In the genomic region with DNA sequence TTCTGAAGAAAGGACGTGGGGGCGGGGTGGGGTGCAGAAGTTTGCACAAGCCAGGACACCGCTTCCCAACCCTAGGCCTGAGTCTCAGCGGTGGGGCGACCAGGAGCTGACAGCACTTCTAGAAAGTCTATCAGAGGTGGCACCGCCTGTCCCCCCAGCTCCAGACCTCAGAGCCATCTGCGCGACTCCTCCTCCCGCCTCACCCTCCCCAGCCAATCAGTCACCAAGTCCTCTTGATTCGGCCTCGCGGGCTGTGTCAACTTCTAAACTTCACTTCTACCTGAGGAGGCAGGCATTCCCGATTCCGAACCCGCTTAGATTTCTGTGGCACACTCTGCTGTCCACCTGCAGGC, we compare ENCODE assay signal across 8 mouse cellular contexts. TPM values are rescaled to one million over a fixed set of nuclear protein-coding genes. Genes with fewer than 3 reads are reported as not detected.
A peak's percentile ranks its signal among the peaks of the same experiment; 100 is the strongest.
DNase-seq lines count a peak whose midpoint lies in the region; ATAC-seq and TF ChIP-seq lines count a peak whose summit lies in the region.

No protein-coding gene starts in this region.

- peak; percentile 71 for DNase-seq in 416B (ENCODE audit: low read depth)
- DNase-seq in T-cell, adult 2 months (ENCODE audit: low spot score) = peak; percentile 24
- DNase-seq in cerebellum, postnatal 36 days = peak; percentile 55 to 63
- DNase-seq in gastrocnemius, postnatal 36 days = peak; percentile 51 to 54
- DNase-seq in intestine, embryonic 14.5 days (ENCODE audit: low spot score) = no peak
- peak; percentile 77 for DNase-seq in liver, postnatal 0 days
- DNase-seq in thymus, postnatal 36 days = peak; percentile 42 to 63

- peaks cover 30% of the 10 kb centered on the region for H3K4me1 ChIP-seq in intestine, embryonic 14.5 days (replicated peaks; ENCODE audit: control insufficient read depth, insufficient read depth, low read length)
- H3K4me1 ChIP-seq in liver, postnatal 0 days (ENCODE audit: insufficient read depth) = peaks cover 26% of the 10 kb centered on the region
- peaks cover 43% of the 10 kb centered on the region for H3K4me1 ChIP-seq in neural tube, embryonic 12.5 days

- no peaks in the 10 kb centered on the region for H3K9me3 ChIP-seq in intestine, embryonic 14.5 days (ENCODE audit: control insufficient read depth, low read length)
- no peaks in the 10 kb centered on the region for H3K9me3 ChIP-seq in liver, postnatal 0 days (ENCODE audit: low read length)
- H3K9me3 ChIP-seq in neural tube, embryonic 12.5 days = no peaks in the 10 kb centered on the region

- intact Hi-C loops in gastrocnemius, postnatal 36 days (cut with DNase I) = no loop called here

- ATAC-seq in intestine, embryonic 14.5 days (replicated peaks; ENCODE audit: low FRiP score, low TSS enrichment, low read depth) = peak; percentile 71
- peak; percentile 57 for ATAC-seq in liver, postnatal 0 days
- ATAC-seq in neural tube, embryonic 12.5 days (ENCODE audit: low FRiP score, low read depth) = peak; percentile 57

- peak overlapping the region; percentile 92 for H3K4me3 ChIP-seq in intestine, embryonic 14.5 days (ENCODE audit: low read depth, low read length)
- H3K4me3 ChIP-seq in liver, postnatal 0 days (ENCODE audit: low read depth, low read length) = peak overlapping the region; percentile 64
- H3K4me3 ChIP-seq in neural tube, embryonic 12.5 days = peak overlapping the region; percentile 93

- TF ChIP-seq CTCF in liver, postnatal 0 days (IDR thresholded peaks at IDR 0.05; ENCODE audit: low read depth) = no peak

- H3K27ac ChIP-seq in intestine, embryonic 14.5 days (ENCODE audit: low read depth) = peak overlapping the region; percentile 98
- H3K27ac ChIP-seq in liver, postnatal 0 days (ENCODE audit: low read depth) = peak overlapping the region; percentile 97
- peak overlapping the region; percentile 97 for H3K27ac ChIP-seq in neural tube, embryonic 12.5 days

- H3K9ac ChIP-seq in intestine, embryonic 14.5 days (ENCODE audit: low read length) = peak overlapping the region; percentile 98
- H3K9ac ChIP-seq in liver, postnatal 0 days (replicated peaks) = peak overlapping the region; percentile 98
- peak overlapping the region; percentile 98 for H3K9ac ChIP-seq in neural tube, embryonic 12.5 days

- TF ChIP-seq EP300 in liver, postnatal 0 days (IDR thresholded peaks at IDR 0.05; ENCODE audit: low read depth) = no peak

- under 1% methylated on average over 15 of the region's 15 CpGs for WGBS in intestine, embryonic 14.5 days
- WGBS in liver, postnatal 0 days (ENCODE audit: insufficient replicate concordance) = under 1% methylated on average over 15 of the region's 15 CpGs
- under 1% methylated on average over 15 of the region's 15 CpGs for WGBS in neural tube, embryonic 12.5 days

- no peaks in the 10 kb centered on the region for H3K27me3 ChIP-seq in intestine, embryonic 14.5 days (replicated peaks; ENCODE audit: control insufficient read depth, insufficient read depth, low read length)
- H3K27me3 ChIP-seq in liver, postnatal 0 days (ENCODE audit: insufficient read depth, low read length) = no peaks in the 10 kb centered on the region
- no peaks in the 10 kb centered on the region for H3K27me3 ChIP-seq in neural tube, embryonic 12.5 days (replicated peaks)

- peak overlapping the region; percentile 92 for H3K4me2 ChIP-seq in intestine, embryonic 14.5 days (ENCODE audit: low read length)
- peak overlapping the region; percentile 99 for H3K4me2 ChIP-seq in liver, postnatal 0 days (ENCODE audit: low read depth, low read length)
- H3K4me2 ChIP-seq in neural tube, embryonic 12.5 days (replicated peaks) = peak overlapping the region; percentile 92

- H3K36me3 ChIP-seq in intestine, embryonic 14.5 days (ENCODE audit: control insufficient read depth, insufficient read depth, low read length) = no peaks in the 10 kb centered on the region
- no peaks in the 10 kb centered on the region for H3K36me3 ChIP-seq in liver, postnatal 0 days (replicated peaks; ENCODE audit: insufficient read depth, low read length)
- H3K36me3 ChIP-seq in neural tube, embryonic 12.5 days = no peaks in the 10 kb centered on the region

RNA-seq across cellular contexts. Expression of a gene that starts 1.0 kb away (rescaled TPM):
- total RNA-seq in gastrocnemius, postnatal 36 days (2021) = 10 to 100 TPM in 1 of 2 experiments, 1 to 10 TPM in 1; 8.4 to 10.4 TPM
- polyA plus RNA-seq in intestine, embryonic 14.5 days (2014; fragmentation: Nextera tagmentation; extraction: Ambion mirVana) = 30.5 and 31.3 TPM in 2 replicates
- polyA plus RNA-seq in liver, postnatal 0 days (2015; fragmentation: Nextera tagmentation; extraction: Ambion mirVana) = 5.1 and 5.4 TPM in 2 replicates
- polyA plus RNA-seq in neural tube, embryonic 12.5 days (2016; fragmentation: Nextera tagmentation; extraction: Ambion mirVana) = 45.5 and 51.3 TPM in 2 replicates

RNA-seq across cellular contexts. Expression of a gene that starts 51.6 kb away (rescaled TPM):
- total RNA-seq in gastrocnemius, postnatal 36 days (2021) = under 1 TPM; 0.10 to 0.20 TPM
- polyA plus RNA-seq in intestine, embryonic 14.5 days (2014; fragmentation: Nextera tagmentation; extraction: Ambion mirVana) = 0.16 and 0.35 TPM in 2 replicates
- polyA plus RNA-seq in liver, postnatal 0 days (2015; fragmentation: Nextera tagmentation; extraction: Ambion mirVana) = not detected in 2 replicates
- polyA plus RNA-seq in neural tube, embryonic 12.5 days (2016; fragmentation: Nextera tagmentation; extraction: Ambion mirVana) = 0.46 and 0.54 TPM in 2 replicates
